Mouse (Mus musculus): ENCODE results near the gene Spast. TPM values are rescaled to one million over a fixed set of nuclear protein-coding genes. Genes with fewer than 3 reads are reported as not detected.

Spast gene
- polyA plus RNA-seq, 1 experiment from 2014 or later = 15.8 TPM

- DNase-seq (ENCODE audit: low spot score) = no peak
Measured at GRCm38 (mm10) chr17:74420656-74421055, 81.9 kb downstream of the Spast start.

- DNase-seq (ENCODE audit: low spot score) = no peak
Measured at GRCm38 (mm10) chr17:74424401-74425005, 85.7 kb downstream of the Spast start.

GRCm38 (mm10) chr17:74430074-74430473 lies 91.3 kb downstream of the Spast start:
- DNase-seq (ENCODE audit: low spot score) = no peak

- DNase-seq (ENCODE audit: low spot score) = peak; percentile 10
Measured at GRCm38 (mm10) chr17:74431481-74431880, 92.7 kb downstream of the Spast start.

GRCm38 (mm10) chr17:74432631-74433030 lies 93.8 kb downstream of the Spast start:
- DNase-seq (ENCODE audit: low spot score) = no peak

GRCm38 (mm10) chr17:74437762-74438161 lies 99.0 kb downstream of the Spast start:
- DNase-seq (ENCODE audit: low spot score) = no peak

- DNase-seq (ENCODE audit: low spot score) = no peak
Measured at GRCm38 (mm10) chr17:74440486-74440885, 101.7 kb downstream of the Spast start.

Other genes starting within 250 kb of the Spast start
- 95.1 and 98.0 TPM in 2 replicates for gene Memo1, start 43.5 kb upstream of the Spast start, polyA plus RNA-seq (2015; fragmentation: Nextera tagmentation; extraction: Ambion mirVana)
- gene Dpy30, start 15.0 kb upstream of the Spast start, polyA plus RNA-seq (2015; fragmentation: Nextera tagmentation; extraction: Ambion mirVana) = 289 and 316 TPM in 2 replicates
- 29.1 and 30.5 TPM in 2 replicates for gene Slc30a6, start 56.6 kb downstream of the Spast start, polyA plus RNA-seq (2015; fragmentation: Nextera tagmentation; extraction: Ambion mirVana)
- gene Nlrc4, start 120.2 kb downstream of the Spast start, polyA plus RNA-seq (2015; fragmentation: Nextera tagmentation; extraction: Ambion mirVana) = 0.37 and 0.47 TPM in 2 replicates
- gene Yipf4, start 150.5 kb downstream of the Spast start, polyA plus RNA-seq (2015; fragmentation: Nextera tagmentation; extraction: Ambion mirVana) = 95.4 and 98.3 TPM in 2 replicates
- 126 and 162 TPM in 2 replicates for gene Birc6, start 189.3 kb downstream of the Spast start, polyA plus RNA-seq (2015; fragmentation: Nextera tagmentation; extraction: Ambion mirVana)